Mouse (Mus musculus) stomach, embryonic 16.5 days (tissue): ENCODE measurements around the gene Paxx. TPM values are rescaled to one million over a fixed set of nuclear protein-coding genes. Genes with fewer than 3 reads are reported as not detected.

Experiments
- ATAC-seq: fragments of 200-750 bp; cut with Nextera tagmentation; 2 replicates; pipeline ENCODE4 v1.8.0; 2017; ENCODE audit warnings: moderate number of reproducible peaks, moderate TSS enrichment; ENCODE audit not compliant: insufficient read depth, low FRiP score
- H3K27ac ChIP-seq: fragments of 300-500 bp; sonication (generic); 2 replicates; pipeline ENCODE4 v1.5.1; 2014; ENCODE audit warnings: low read length
- H3K27me3 ChIP-seq: fragments of 300-500 bp; sonication (generic); 2 replicates; pipeline ENCODE4 v1.6.1; 2014; ENCODE audit warnings: low read length, control low read depth, mixed read lengths; ENCODE audit not compliant: control insufficient read depth, insufficient read depth
- H3K36me3 ChIP-seq: fragments of 300-500 bp; sonication (generic); 2 replicates; pipeline ENCODE4 v1.6.1; 2014; ENCODE audit warnings: low read length; ENCODE audit not compliant: control insufficient read depth, insufficient read depth
- H3K4me1 ChIP-seq: fragments of 300-500 bp; sonication (generic); 2 replicates; pipeline ENCODE4 v1.6.1; 2014; ENCODE audit warnings: low read length, control low read depth, mixed read lengths; ENCODE audit not compliant: control insufficient read depth, insufficient read depth
- H3K4me2 ChIP-seq: fragments of 300-500 bp; sonication (generic); 2 replicates; pipeline ENCODE4 v1.6.1; 2014; ENCODE audit warnings: low read depth, low read length, mixed read lengths
- H3K4me3 ChIP-seq: fragments of 300-500 bp; sonication (generic); replicated peaks from 2 replicates; pipeline ENCODE4 v1.5.1; 2014; ENCODE audit warnings: mild to moderate bottlenecking, low read length
- H3K9ac ChIP-seq: fragments of 300-500 bp; sonication (generic); 2 replicates; pipeline ENCODE4 v1.6.1; 2014; ENCODE audit warnings: low read length
- H3K9me3 ChIP-seq: fragments of 300-500 bp; sonication (generic); replicated peaks from 2 replicates; pipeline ENCODE4 v1.6.1; 2016; ENCODE audit warnings: low read length, control low read depth; ENCODE audit not compliant: control insufficient read depth
- WGBS: fragments of 180-500 bp; shearing (Covaris S2); extraction: QIAGEN DNeasy Blood & Tissue Kit; methylation state at CpG from one replicate; pipeline ENCODE4 v1.1.7; 2014; 5-methylcytosine and 5-hydroxymethylcytosine counted together
- polyA plus RNA-seq: library from polyadenylated mRNA; unstranded; fragments of >200 nt; fragmentation: Nextera tagmentation; extraction: Ambion mirVana; gene quantifications from 2 replicates; pipeline ENCODE4 v1.2.1, GENCODE M21; 2015

The Paxx gene
- polyA plus RNA-seq, 1 experiment from 2014 or later: 44.1 TPM

- peaks cover 19% of the 10 kb centered on the region for H3K4me1 ChIP-seq
- H3K27ac ChIP-seq: peak within 1 kb of the TSS; percentile 73
- H3K4me3 ChIP-seq: peak within 1 kb of the TSS; percentile 90
- H3K4me2 ChIP-seq: peak within 1 kb of the TSS; percentile 77
- H3K27me3 ChIP-seq: no peaks in the 10 kb centered on the region
- H3K9me3 ChIP-seq: no peaks in the 10 kb centered on the region
- WGBS: under 1% methylated on average over 42 of the region's 44 CpGs
- peak; percentile 89 for ATAC-seq
- peaks cover 8% of the 10 kb centered on the region; the same call in 1 of the 2 replicates for H3K36me3 ChIP-seq
- peak within 1 kb of the TSS; percentile 96 for H3K9ac ChIP-seq
Measured at GRCm38 (mm10) chr2:25500576-25501405, 39.9 kb upstream of the Paxx start, which contains the start of gene Fbxw5. Gene Fbxw5, plus strand, starts transcription at chr2:25500750.

GRCm38 (mm10) chr2:25500071-25500575, 39.2 kb upstream of the Paxx start:
- WGBS: 64% methylated on average over 6 of the region's 6 CpGs
- Histone ChIP-seq H3K4me1 (peaks cover 19% of the 10 kb centered on the region), H3K36me3 (peaks cover 8% of the 10 kb centered on the region; the same call in 1 of the 2 replicates), H3K4me3 (peak overlapping the region; percentile 90), H3K9ac (peak overlapping the region; percentile 60), H3K27ac (peak overlapping the region; percentile 39; the same call in 1 of the 2 replicates), H3K4me2 (peak overlapping the region; percentile 54), H3K27me3 (no peaks in the 10 kb centered on the region), H3K9me3 (no peaks in the 10 kb centered on the region)
- ATAC-seq: peak; percentile 7; the same call in 1 of the 2 replicates

DNA sequence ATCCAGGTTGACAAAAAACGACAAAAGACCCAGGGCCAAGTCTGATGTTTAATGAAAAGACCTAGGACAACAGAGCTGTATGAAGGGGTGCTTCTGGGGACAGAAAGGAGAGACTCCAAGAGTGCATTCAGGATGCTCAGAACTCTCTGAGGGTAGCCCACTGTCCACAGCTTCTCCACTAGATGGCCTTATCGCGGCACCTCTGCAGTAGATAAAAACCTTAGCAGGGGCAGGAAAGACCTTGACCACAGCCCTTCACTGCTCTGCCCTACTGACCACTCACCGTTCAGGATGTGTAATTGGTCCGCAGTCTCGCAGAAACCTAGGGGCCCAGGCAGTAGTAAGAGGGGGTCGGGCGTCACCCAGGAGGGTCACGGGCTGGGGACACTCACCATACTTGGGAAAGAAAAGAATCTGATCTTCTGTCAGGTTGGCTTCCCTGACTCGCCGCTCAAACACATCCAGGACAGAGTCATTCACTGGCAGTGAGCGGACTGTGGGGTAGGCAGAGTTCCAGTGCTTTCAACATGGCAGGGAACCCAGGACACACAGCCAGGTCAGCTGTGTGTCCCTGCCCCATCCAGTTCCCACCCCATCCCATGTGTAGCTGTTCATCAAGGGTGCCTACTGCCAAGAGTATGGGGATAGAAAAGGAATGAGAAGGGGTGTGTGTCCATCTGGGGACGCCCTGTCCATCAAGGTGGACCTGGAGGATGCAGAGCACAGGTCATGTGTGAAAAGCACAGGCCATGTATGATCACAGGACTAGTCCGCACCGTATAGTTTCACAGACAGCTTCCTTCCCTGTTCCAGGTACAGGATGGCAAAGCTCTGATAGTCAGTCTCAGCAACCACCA, 38.0 kb upstream of the Paxx start:
- no peak overlapping the region for H3K4me3 ChIP-seq
- 0 out of 2 replicates have a peak, but pooled peaks cover 3% of the 10 kb centered on the region for H3K36me3 ChIP-seq
- no peak overlapping the region for H3K4me2 ChIP-seq
- ATAC-seq: no peak
- H3K9ac ChIP-seq: no peak overlapping the region
- no peaks in the 10 kb centered on the region for H3K27me3 ChIP-seq
- WGBS: 67% methylated on average over 15 of the region's 15 CpGs
- peaks cover 19% of the 10 kb centered on the region for H3K4me1 ChIP-seq
- H3K27ac ChIP-seq: no peak overlapping the region
- no peaks in the 10 kb centered on the region for H3K9me3 ChIP-seq

DNA sequence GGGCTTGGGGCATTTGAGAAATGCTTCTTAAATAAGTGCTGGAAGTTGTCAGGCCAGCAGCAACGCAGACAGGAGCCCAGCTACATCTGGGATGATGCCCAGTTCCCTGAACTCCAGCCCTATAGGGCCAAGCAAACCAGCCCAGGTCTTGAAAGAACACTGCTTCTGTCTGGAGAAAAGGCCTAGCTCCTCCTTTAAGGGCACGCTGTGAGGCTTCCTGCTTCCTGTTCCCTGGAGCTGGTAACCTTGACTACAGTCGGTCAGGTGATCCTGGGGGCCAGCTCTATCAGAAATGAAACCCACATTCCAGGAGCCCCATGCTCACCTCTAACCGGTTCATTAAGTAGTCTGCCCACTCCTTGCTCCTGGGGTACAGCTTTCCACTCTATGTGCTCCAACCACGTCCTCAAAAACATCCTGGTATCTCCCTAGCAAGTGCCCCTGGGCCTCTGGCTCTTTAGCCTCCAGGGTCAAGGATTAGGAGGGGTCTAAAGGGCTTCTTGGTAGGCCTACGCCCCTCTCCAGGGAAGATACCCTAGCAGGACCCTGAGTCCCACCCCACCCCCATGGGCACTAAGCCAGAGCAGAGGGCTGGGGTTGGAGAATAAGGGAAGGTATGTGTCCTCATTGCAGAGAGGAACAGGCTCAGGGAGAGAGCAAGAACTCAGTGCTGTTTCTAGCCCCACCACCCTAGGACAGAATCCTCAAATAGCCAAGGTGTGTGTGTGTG, 37.1 kb upstream of the Paxx start:
- no peak for ATAC-seq
- no peaks in the 10 kb centered on the region for H3K9me3 ChIP-seq
- H3K4me3 ChIP-seq: no peak overlapping the region
- peaks cover 19% of the 10 kb centered on the region for H3K4me1 ChIP-seq
- H3K27ac ChIP-seq: peak overlapping the region; percentile 4; the same call in 1 of the 2 replicates
- H3K4me2 ChIP-seq: no peak overlapping the region
- H3K27me3 ChIP-seq: no peaks in the 10 kb centered on the region
- 48% methylated on average over 6 of the region's 6 CpGs for WGBS
- H3K9ac ChIP-seq: peak overlapping the region; percentile 24
- H3K36me3 ChIP-seq: no peaks in the 10 kb centered on the region

DNA sequence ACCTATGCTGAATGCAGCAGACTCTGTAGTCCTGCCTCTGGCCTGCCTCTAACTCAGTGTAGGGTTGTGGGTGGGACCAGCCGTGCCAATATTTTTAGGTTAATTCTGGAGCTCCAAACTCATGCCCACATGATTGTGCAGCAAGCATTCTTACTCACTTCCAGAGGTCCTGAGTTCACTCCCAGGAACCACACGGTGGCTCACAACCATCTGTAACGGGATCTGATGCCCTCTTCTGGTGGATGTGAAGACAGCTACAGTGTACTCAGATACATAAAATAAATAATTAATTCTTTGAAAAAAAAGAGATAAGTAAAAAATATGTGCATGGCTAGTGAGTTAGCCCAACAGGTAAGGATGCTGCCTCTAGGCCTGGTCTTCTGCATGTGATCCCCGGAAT, 35.6 kb upstream of the Paxx start:
- Histone ChIP-seq H3K9ac (no peak overlapping the region), H3K36me3 (no peaks in the 10 kb centered on the region), H3K4me3 (no peak overlapping the region), H3K4me1 (peaks cover 8% of the 10 kb centered on the region), H3K4me2 (no peak overlapping the region), H3K27ac (no peak overlapping the region), H3K9me3 (no peaks in the 10 kb centered on the region), H3K27me3 (no peaks in the 10 kb centered on the region)
- no peak for ATAC-seq
- 38% methylated on average over 4 of the region's 4 CpGs for WGBS

GRCm38 (mm10) chr2:25493476-25493961, 32.6 kb upstream of the Paxx start, which contains the start of gene Lcn12:
Gene Lcn12, minus strand, starts transcription at chr2:25493911.
- H3K36me3 ChIP-seq: no peaks in the 10 kb centered on the region
- H3K9me3 ChIP-seq: no peaks in the 10 kb centered on the region
- 89% methylated on average over 5 of the region's 5 CpGs for WGBS
- H3K4me1 ChIP-seq: no peaks in the 10 kb centered on the region
- H3K27ac ChIP-seq: no peak within 1 kb of the TSS
- no peak within 1 kb of the TSS for H3K9ac ChIP-seq
- H3K4me2 ChIP-seq: no peak within 1 kb of the TSS
- ATAC-seq: no peak
- H3K27me3 ChIP-seq: no peaks in the 10 kb centered on the region
- no peak within 1 kb of the TSS for H3K4me3 ChIP-seq

DNA sequence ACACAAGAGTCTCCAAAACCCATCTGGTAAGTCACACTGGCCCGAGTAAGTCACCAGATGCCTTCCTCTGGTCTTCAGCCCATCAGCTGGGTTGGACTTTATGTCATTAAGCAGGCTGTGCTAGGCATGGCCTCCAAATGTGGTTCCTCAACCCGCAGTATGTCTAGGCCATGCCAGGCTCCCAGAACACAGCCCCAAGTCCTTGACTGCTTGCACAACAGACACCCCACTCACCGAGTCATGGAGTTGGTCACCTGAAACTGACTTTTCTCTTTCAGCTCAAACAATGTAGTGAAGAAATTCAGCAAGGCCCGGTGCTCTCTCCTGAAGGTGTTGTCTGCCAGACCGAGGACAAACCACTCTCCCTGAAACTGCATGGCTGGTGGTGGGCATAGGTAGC, 32.1 kb upstream of the Paxx start:
- H3K4me1 ChIP-seq: no peaks in the 10 kb centered on the region
- no peaks in the 10 kb centered on the region for H3K36me3 ChIP-seq
- no peak overlapping the region for H3K9ac ChIP-seq
- 79% methylated on average over 5 of the region's 5 CpGs for WGBS
- no peak for ATAC-seq
- no peak overlapping the region for H3K4me2 ChIP-seq
- no peaks in the 10 kb centered on the region for H3K9me3 ChIP-seq
- no peak overlapping the region for H3K27ac ChIP-seq
- H3K27me3 ChIP-seq: no peaks in the 10 kb centered on the region
- no peak overlapping the region for H3K4me3 ChIP-seq

DNA sequence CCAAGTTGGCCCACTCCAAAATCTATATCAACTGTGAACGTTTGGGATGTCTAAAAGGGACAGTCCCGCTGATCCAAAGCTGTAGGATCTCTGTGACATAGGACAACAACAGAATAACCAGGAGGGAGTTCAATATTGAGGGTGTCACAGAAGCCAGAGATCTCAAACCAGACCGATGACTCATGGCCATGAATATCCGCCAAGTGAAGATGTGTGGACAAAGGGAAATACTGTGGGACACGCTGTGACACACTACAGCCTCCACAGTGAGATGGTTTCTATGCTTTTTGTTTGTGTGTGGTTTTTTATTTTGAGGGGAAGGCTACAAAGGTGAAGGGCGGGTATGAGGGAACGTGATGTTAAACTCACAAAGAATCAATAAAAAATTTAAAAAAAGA, 27.8 kb upstream of the Paxx start:
- Histone ChIP-seq H3K4me2 (no peak overlapping the region), H3K27ac (peak overlapping the region; percentile 21; the same call in 1 of the 2 replicates), H3K9me3 (no peaks in the 10 kb centered on the region), H3K27me3 (no peaks in the 10 kb centered on the region), H3K36me3 (no peaks in the 10 kb centered on the region), H3K4me1 (no peaks in the 10 kb centered on the region), H3K4me3 (no peak overlapping the region), H3K9ac (no peak overlapping the region)
- 70% methylated on average over 7 of the region's 7 CpGs for WGBS
- no peak for ATAC-seq
